Mouse (Mus musculus): ENCODE results near the gene Anxa2.

Gene Anxa2

GRCm38 (mm10) chr9:69512726-69513125 lies 59.3 kb downstream of the Anxa2 start:
- no peak for DNase-seq (ENCODE audit: low spot score)

GRCm38 (mm10) chr9:69514206-69514605 lies 60.8 kb downstream of the Anxa2 start:
- no peak for DNase-seq (ENCODE audit: low spot score)

GRCm38 (mm10) chr9:69515416-69515815 lies 62.0 kb downstream of the Anxa2 start:
- DNase-seq (ENCODE audit: low spot score): no peak

- DNase-seq (ENCODE audit: low spot score): no peak
These were observed 64.1 kb downstream of the Anxa2 start for GRCm38 (mm10) chr9:69517387-69518035.
